Mouse (Mus musculus) CH12.LX (cell line): ENCODE data around the gene Cachd1. TPM values are rescaled to one million over a fixed set of nuclear protein-coding genes. Genes with fewer than 3 reads are reported as not detected.

ENCODE experiments used
- DNase-seq: peaks from one replicate; pipeline ENCODE4 v3.0.0-alpha.2; 2013; ENCODE audit errors: extremely low read depth
- H3K27ac ChIP-seq: 2 replicates; pipeline ENCODE4 v1.5.1; 2012; ENCODE audit warnings: low read depth, mild to moderate bottlenecking, control low read depth, moderate library complexity; ENCODE audit not compliant: insufficient read depth
- H3K27me3 ChIP-seq: replicated peaks from 2 replicates; pipeline ENCODE3; 2012; ENCODE audit warnings: inconsistent platforms
- H3K36me3 ChIP-seq, 2 experiments: replicated peaks in 1 of 2; 2 replicates each; pipeline versions ENCODE3 to v1.6.1; 2012; ENCODE audit warnings: inconsistent platforms in 1 of 2, low read length in 1 of 2, mild to moderate bottlenecking in 1 of 2, mixed read lengths in 1 of 2, moderate library complexity in 1 of 2; ENCODE audit not compliant: control insufficient read depth in 1 of 2, insufficient read depth in 1 of 2
- H3K4me1 ChIP-seq, 2 experiments: 2 replicates each; pipeline ENCODE4 v1.6.1; 2012; ENCODE audit warnings: inconsistent platforms in 1 of 2, moderate library complexity in 1 of 2; ENCODE audit not compliant: insufficient read depth in 2 of 2, control insufficient read depth in 1 of 2
- H3K4me2 ChIP-seq: 2 replicates; pipeline ENCODE4 v1.6.1; 2012; ENCODE audit warnings: low read depth, mild to moderate bottlenecking, control low read depth; ENCODE audit not compliant: poor library complexity, insufficient read depth, severe bottlenecking
- H3K4me3 ChIP-seq, 3 experiments: fragments of 150-350 bp in 1 of 3; sonication (generic) in 1 of 3; replicated peaks in 1 of 3; 2 replicates each; pipeline versions ENCODE3 to v1.5.1; 2011 to 2012; ENCODE audit warnings: low read depth in 2 of 3, low read length in 2 of 3, mild to moderate bottlenecking in 2 of 3, moderate library complexity in 2 of 3, control low read depth in 1 of 3, improper control_type of control experiment in 1 of 3, inconsistent platforms in 1 of 3, mixed read lengths in 1 of 3; ENCODE audit not compliant: poor library complexity in 1 of 3
- H3K79me2 ChIP-seq: replicated peaks from 2 replicates; pipeline ENCODE4 v1.6.1; 2012; ENCODE audit warnings: mild to moderate bottlenecking, moderate library complexity; ENCODE audit not compliant: control insufficient read depth, poor library complexity, insufficient read depth, severe bottlenecking; ENCODE audit errors: extremely low read depth
- H3K9ac ChIP-seq: 2 replicates; pipeline ENCODE4 v1.6.1; 2012; ENCODE audit warnings: low read depth, mild to moderate bottlenecking, control low read depth, moderate library complexity; ENCODE audit not compliant: insufficient read depth
- H3K9me3 ChIP-seq: replicated peaks from 2 replicates; pipeline ENCODE3; 2012; ENCODE audit warnings: low read length, inconsistent platforms, mixed read lengths
- BHLHE40 ChIP-seq: IDR thresholded peaks from 2 replicates; pipeline ENCODE4 v1.6.1; 2011; ENCODE audit warnings: mild to moderate bottlenecking, low read depth, low read length, improper control_type of control experiment
- CHD2 ChIP-seq: IDR thresholded peaks from 2 replicates; pipeline ENCODE4 v1.6.1; 2011; ENCODE audit warnings: low read length, improper control_type of control experiment
- CTCF ChIP-seq, 2 experiments: IDR thresholded peaks in 1 of 2; conservative IDR thresholded peaks in 1 of 2; 2 replicates each; pipeline ENCODE4 v1.5.1; 2011 to 2012; ENCODE audit warnings: low read depth in 2 of 2, low read length in 2 of 2, improper control_type of control experiment in 1 of 2, inconsistent platforms in 1 of 2, mild to moderate bottlenecking in 1 of 2, moderate library complexity in 1 of 2
- E2F4 ChIP-seq: IDR thresholded peaks from 2 replicates; pipeline ENCODE4 v1.6.1; 2011; ENCODE audit warnings: low read depth, low read length, improper control_type of control experiment; ENCODE audit not compliant: insufficient replicate concordance
- ELF1 ChIP-seq: IDR thresholded peaks from 2 replicates; pipeline ENCODE4 v1.6.1; 2014; ENCODE audit warnings: low read depth, mild to moderate bottlenecking, inconsistent platforms, low read length, improper control_type of control experiment
- EP300 ChIP-seq: IDR thresholded peaks from 2 replicates; pipeline ENCODE4 v1.6.1; 2011; ENCODE audit warnings: low read length, improper control_type of control experiment
- ETS1 ChIP-seq: conservative IDR thresholded peaks from 2 replicates; pipeline ENCODE4 v1.6.1; 2012; ENCODE audit warnings: low read depth, mild to moderate bottlenecking, inconsistent platforms, low read length, improper control_type of control experiment, moderate library complexity
- GABPA ChIP-seq: IDR thresholded peaks from 2 replicates; pipeline ENCODE4 v1.6.1; 2012; ENCODE audit warnings: low read depth, low read length, improper control_type of control experiment, inconsistent platforms; ENCODE audit not compliant: insufficient replicate concordance
- JUN ChIP-seq: IDR thresholded peaks from 2 replicates; pipeline ENCODE4 v1.6.1; 2011; ENCODE audit warnings: low read depth, mild to moderate bottlenecking, low read length, improper control_type of control experiment, moderate library complexity; ENCODE audit not compliant: insufficient read depth
- JUND ChIP-seq: conservative IDR thresholded peaks from 2 replicates; pipeline ENCODE4 v1.6.1; 2011; ENCODE audit warnings: low read depth, low read length, improper control_type of control experiment
- KAT2A ChIP-seq: IDR thresholded peaks from 2 replicates; pipeline ENCODE4 v1.6.1; 2012; ENCODE audit warnings: low read length, improper control_type of control experiment, inconsistent platforms; ENCODE audit not compliant: insufficient replicate concordance
- MAZ ChIP-seq: IDR thresholded peaks from 2 replicates; pipeline ENCODE4 v1.6.1; 2012; ENCODE audit warnings: low read depth, mild to moderate bottlenecking, inconsistent platforms, low read length, improper control_type of control experiment, moderate library complexity
- MXI1 ChIP-seq: IDR thresholded peaks from 2 replicates; pipeline ENCODE4 v1.6.1; 2011; ENCODE audit warnings: mild to moderate bottlenecking, low read depth, low read length, improper control_type of control experiment
- MYC ChIP-seq: IDR thresholded peaks from 2 replicates; pipeline ENCODE4 v1.6.1; 2011; ENCODE audit warnings: low read depth, mild to moderate bottlenecking, improper control_type of control experiment, low read length
- NELFE ChIP-seq: IDR thresholded peaks from 2 replicates; pipeline ENCODE4 v1.6.1; 2011; ENCODE audit warnings: low read depth, low read length, improper control_type of control experiment
- NRF1 ChIP-seq: IDR thresholded peaks from 2 replicates; pipeline ENCODE4 v1.6.1; 2014; ENCODE audit warnings: low read depth, mild to moderate bottlenecking, inconsistent platforms, low read length, improper control_type of control experiment, moderate library complexity
- PAX5 ChIP-seq: IDR thresholded peaks from 2 replicates; pipeline ENCODE4 v1.6.1; 2012; ENCODE audit warnings: low read length, inconsistent platforms, mixed read lengths
- POLR2A ChIP-seq: IDR thresholded peaks from 2 replicates; pipeline ENCODE4 v1.6.1; 2011; ENCODE audit warnings: low read depth, mild to moderate bottlenecking, improper control_type of control experiment, low read length
- POLR2AphosphoS2 ChIP-seq: IDR thresholded peaks from 2 replicates; pipeline ENCODE4 v1.6.1; 2011; ENCODE audit warnings: low read depth, low read length, improper control_type of control experiment
- RAD21 ChIP-seq: IDR thresholded peaks from 2 replicates; pipeline ENCODE4 v1.6.1; 2011; ENCODE audit warnings: low read depth, mild to moderate bottlenecking, low read length, improper control_type of control experiment, moderate library complexity
- RCOR1 ChIP-seq: conservative IDR thresholded peaks from 2 replicates; pipeline ENCODE4 v1.6.1; 2012; ENCODE audit warnings: low read depth, mild to moderate bottlenecking, inconsistent platforms, low read length, improper control_type of control experiment
- SIN3A ChIP-seq: IDR thresholded peaks from 2 replicates; pipeline ENCODE4 v1.6.1; 2012; ENCODE audit warnings: low read length, improper control_type of control experiment, inconsistent platforms
- TBP ChIP-seq: conservative IDR thresholded peaks from 2 replicates; pipeline ENCODE4 v1.6.1; 2011; ENCODE audit warnings: low read depth, low read length, improper control_type of control experiment
- TCF12 ChIP-seq: IDR thresholded peaks from 2 replicates; pipeline ENCODE4 v1.6.1; 2014; ENCODE audit warnings: low read depth, mild to moderate bottlenecking, inconsistent platforms, low read length, improper control_type of control experiment
- USF2 ChIP-seq: conservative IDR thresholded peaks from 2 replicates; pipeline ENCODE4 v1.6.1; 2011; ENCODE audit warnings: low read depth, low read length, improper control_type of control experiment
- ZC3H11A ChIP-seq: IDR thresholded peaks from 2 replicates; pipeline ENCODE4 v1.6.1; 2012; ENCODE audit warnings: low read depth, mild to moderate bottlenecking, inconsistent platforms, low read length, improper control_type of control experiment
- ZMIZ1 ChIP-seq: IDR thresholded peaks from 2 replicates; pipeline ENCODE4 v1.6.1; 2012; ENCODE audit warnings: low read depth, mild to moderate bottlenecking, inconsistent platforms, low read length, improper control_type of control experiment
- ZNF384 ChIP-seq: IDR thresholded peaks from 2 replicates; pipeline ENCODE4 v1.6.1; 2012; ENCODE audit warnings: low read depth, low read length, improper control_type of control experiment, inconsistent platforms
- dilution Hi-C: fragments of 300-500 bp; cut with MboI; formaldehyde crosslinking; loops from 2 replicates; pipeline ENCODE4 v1.14.3; 2020; ENCODE audit warnings: low sequenced_read_pairs; ENCODE audit not compliant: extremely low pct_unique_long_range_greater_than_20kb, extremely low pct_ligation_motif_present
- in situ Hi-C: fragments of 300-500 bp; cut with MboI; formaldehyde crosslinking; loops from 3 replicates; pipeline ENCODE4 v1.14.3; 2019; ENCODE audit warnings: low sequenced_read_pairs, low pct_ligation_motif_present, low pct_unique_long_range_greater_than_20kb, mixed read lengths
- polyA plus RNA-seq: library from polyadenylated mRNA; unstranded; fragments of >175 nt; gene quantifications from 2 replicates; pipeline ENCODE4 v1.2.1, GENCODE M21; 2012; ENCODE audit warnings: low read depth; ENCODE audit not compliant: insufficient read length
- total RNA-seq, 2 experiments: library from RNA; depleted of rRNA; stranded (reverse); fragments of 300-350 nt in 1 of 2; fragments of >200 nt in 1 of 2; gene quantifications; 2 replicates each; pipeline ENCODE4 v1.2.3; 2012 to 2014

Gene Cachd1
- total and polyA plus RNA-seq, 3 experiments: 0.13 to 0.24 (median 0.20) TPM

GRCm38 (mm10) chr4:100894142-100894541 lies 117.7 kb downstream of the Cachd1 start:
- Histone ChIP-seq H3K4me1 (peaks cover 0 to 11% of the 10 kb centered on the region in 2 experiments; a peak in 2 of 4 replicates), H3K9ac (no peak overlapping the region), H3K79me2 (no peaks in the 10 kb centered on the region), H3K4me3 (no peak overlapping the region), H3K36me3 (no peaks in the 10 kb centered on the region), H3K9me3 (no peaks in the 10 kb centered on the region), H3K27ac (no peak overlapping the region), H3K4me2 (no peak overlapping the region), H3K27me3 (no peaks in the 10 kb centered on the region)
- DNase-seq: no peak
- in situ Hi-C loops (no loop called here), dilution Hi-C loops (no loop called here)
- TF ChIP-seq NELFE (no peak), USF2 (no peak), MYC (no peak), ZMIZ1 (no peak), E2F4 (no peak), GABPA (no peak), BHLHE40 (no peak), POLR2AphosphoS2 (no peak), ELF1 (no peak), POLR2A (no peak), EP300 (no peak), CTCF (conservative IDR thresholded peaks at IDR 0.05 in 1 of 2, IDR thresholded peaks at IDR 0.05 in 1 of 2; ENCODE audit: low read depth in 2 of 2, low read length in 2 of 2) (no peak), KAT2A (no peak), PAX5 (no peak), NRF1 (no peak), TBP (no peak), RCOR1 (no peak), SIN3A (no peak), ZNF384 (no peak), MXI1 (no peak)

DNA sequence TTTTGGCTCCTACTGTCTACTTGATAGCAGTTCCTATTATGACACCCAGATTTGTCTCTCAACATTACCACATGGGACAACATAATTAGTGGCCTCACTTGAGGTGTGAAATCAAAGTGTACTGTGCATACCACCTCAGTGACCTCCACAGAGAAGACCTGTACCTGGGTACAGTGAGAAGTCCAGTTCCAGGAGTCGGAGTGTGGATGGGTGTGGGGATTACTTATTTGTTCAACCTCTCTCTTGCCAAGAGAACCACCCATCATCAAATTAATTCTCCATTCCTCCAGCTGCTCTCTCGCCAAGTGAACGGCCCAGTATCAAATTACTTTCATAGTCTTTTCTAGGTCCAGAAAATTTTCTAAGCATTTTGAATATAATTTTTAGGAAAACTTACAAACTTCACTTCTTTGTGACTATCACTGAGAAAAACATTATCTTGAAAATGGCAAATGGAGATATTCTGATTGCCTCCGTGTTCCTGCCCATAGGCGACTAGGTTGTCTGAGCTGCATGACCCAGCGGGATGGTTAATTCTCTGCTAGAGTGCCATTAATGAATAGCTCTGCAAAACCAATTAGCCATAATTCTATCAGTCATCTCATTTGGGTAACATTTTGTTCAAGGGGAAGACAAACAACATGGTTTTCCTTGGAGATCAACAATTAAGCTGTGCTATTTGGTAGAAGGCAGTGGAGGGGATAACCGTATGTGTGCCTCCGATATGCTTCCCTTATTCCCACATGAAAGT lies 120.0 kb downstream of the Cachd1 start:
- in situ Hi-C loops (no loop called here), dilution Hi-C loops (no loop called here)
- Histone ChIP-seq H3K4me2 (no peak overlapping the region), H3K79me2 (no peaks in the 10 kb centered on the region), H3K27ac (no peak overlapping the region), H3K4me1 (peaks cover 0 to 6% of the 10 kb centered on the region in 2 experiments; a peak in 1 of 4 replicates), H3K27me3 (no peaks in the 10 kb centered on the region), H3K4me3 (no peak overlapping the region), H3K9ac (no peak overlapping the region), H3K36me3 (no peaks in the 10 kb centered on the region), H3K9me3 (no peaks in the 10 kb centered on the region)
- no peak for DNase-seq
- no peak for TF ChIP-seq JUN
- no peak for TF ChIP-seq MAZ
- TF ChIP-seq ETS1: no peak
- no peak for TF ChIP-seq EP300
- TF ChIP-seq GABPA: no peak
- TF ChIP-seq CHD2: no peak
- no peak for TF ChIP-seq MXI1
- no peak for TF ChIP-seq RCOR1
- no peak for TF ChIP-seq JUND
- TF ChIP-seq ZC3H11A: no peak
- TF ChIP-seq TCF12: no peak
- no peak for TF ChIP-seq RAD21
- TF ChIP-seq E2F4: no peak
